Mouse (Mus musculus) olfactory bulb, adult 2 months (tissue): ENCODE data around the gene Kcnj9.

ENCODE experiments used
- CTCF ChIP-seq: fragments of 200-500 bp; IDR thresholded peaks from 2 replicates; pipeline ENCODE4 v1.5.1; 2012; ENCODE audit warnings: low read depth, mild to moderate bottlenecking, low read length, moderate library complexity; ENCODE audit not compliant: insufficient read depth
- POLR2A ChIP-seq: fragments of 200-500 bp; IDR thresholded peaks from 2 replicates; pipeline ENCODE4 v1.6.1; 2012; ENCODE audit warnings: mild to moderate bottlenecking, low read depth, low read length, moderate library complexity; ENCODE audit not compliant: insufficient read depth

DNA sequence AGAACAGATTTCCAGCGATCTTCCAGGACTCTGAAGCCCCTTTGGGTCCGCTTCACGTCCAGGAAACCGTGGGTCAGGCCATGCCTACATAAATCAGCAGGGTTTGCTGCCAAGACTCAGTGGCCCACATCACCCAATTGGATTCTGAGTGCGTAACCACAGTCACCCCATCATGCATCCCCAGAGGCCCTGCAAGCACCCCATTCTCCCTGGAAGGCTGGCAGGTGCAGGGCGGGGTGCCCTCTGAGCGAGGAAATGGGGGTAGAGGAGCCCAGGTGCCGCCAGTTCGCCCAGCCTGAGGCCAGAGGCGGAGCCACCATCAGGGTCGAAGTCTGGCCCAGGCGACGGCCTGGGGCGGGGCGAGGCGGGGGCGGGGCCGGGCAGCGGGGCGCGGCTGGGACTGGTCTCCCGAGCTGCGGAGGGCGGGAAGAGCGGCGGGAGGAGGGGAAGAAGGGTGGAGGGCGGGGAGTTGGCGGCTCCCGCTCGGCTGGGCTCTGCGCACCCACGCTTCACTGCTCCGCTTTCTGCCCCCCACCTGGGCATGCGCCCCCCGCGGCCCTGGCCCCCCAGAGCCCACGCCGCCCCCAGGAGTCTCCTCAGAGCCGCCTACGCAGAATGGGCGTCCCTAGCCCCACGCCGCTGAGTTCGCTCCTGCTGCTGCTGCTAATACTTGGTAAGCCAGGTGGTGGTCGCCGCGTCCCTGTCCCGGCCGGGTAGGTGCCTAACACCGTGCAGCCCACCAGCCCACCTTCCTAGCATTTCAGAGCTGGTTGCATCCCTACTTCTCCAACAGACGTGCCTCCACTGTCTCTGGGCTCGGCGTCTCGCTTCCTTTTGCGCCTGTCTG is 17.0 kb downstream of the Kcnj9 start:
- no peak for TF ChIP-seq CTCF
- no peak for TF ChIP-seq POLR2A
